Mouse (Mus musculus) small intestine, adult 2 months (tissue): ENCODE results near the gene Babam1.

ENCODE experiments used
- CTCF ChIP-seq: fragments of 200-500 bp; IDR thresholded peaks from 2 replicates; pipeline ENCODE4 v1.5.1; 2012; ENCODE audit warnings: low read depth, mild to moderate bottlenecking, control low read depth, inconsistent platforms, low read length, moderate library complexity, mixed read lengths; ENCODE audit not compliant: insufficient replicate concordance, insufficient read length; ENCODE audit errors: extremely low read depth
- POLR2A ChIP-seq: fragments of 200-500 bp; IDR thresholded peaks from 2 replicates; pipeline ENCODE4 v1.6.1; 2012; ENCODE audit warnings: low read depth, mild to moderate bottlenecking, control low read depth, inconsistent platforms, low read length, moderate library complexity

GRCm38 (mm10) chr8:71367529-71368176 is 29.0 kb upstream of the Babam1 start:
- no peak for TF ChIP-seq CTCF
- TF ChIP-seq POLR2A, result no peak
